Mouse (Mus musculus): Measurements from ENCODE around the gene Znrf3.

GRCm38 (mm10) chr11:5353032-5353431 is 91.6 kb downstream of the Znrf3 start:
- TF ChIP-seq CTCF (IDR thresholded peaks at IDR 0.05; ENCODE audit: insufficient read depth, low read length) (no peak), POLR2A (IDR thresholded peaks at IDR 0.05; ENCODE audit: borderline replicate concordance, extremely low read depth, low read depth, low read length) (no peak)
